Mouse (Mus musculus) forebrain, embryonic 14.5 days (tissue): ENCODE measurements around the gene Tnfsf10. TPM values are rescaled to one million over a fixed set of nuclear protein-coding genes. Genes with fewer than 3 reads are reported as not detected.

Source experiments
- ATAC-seq: fragments of 200-750 bp; cut with Nextera tagmentation; 2 replicates; pipeline ENCODE4 v1.8.0; 2017; ENCODE audit warnings: mild to moderate bottlenecking, moderate library complexity
- DNase-seq: peaks from one replicate; pipeline ENCODE4 v3.0.0-alpha.2; 2015; ENCODE audit warnings: low spot score
- H3K27ac ChIP-seq: fragments of 300-500 bp; sonication (generic); 2 replicates; pipeline ENCODE4 v1.5.1; 2014; ENCODE audit warnings: low read depth, mild to moderate bottlenecking, control low read depth, low read length, moderate library complexity
- H3K27me3 ChIP-seq: fragments of 300-500 bp; sonication (generic); replicated peaks from 2 replicates; pipeline ENCODE4 v1.6.1; 2014; ENCODE audit warnings: low read length, control low read depth, mixed read lengths; ENCODE audit not compliant: control insufficient read depth, insufficient read depth
- H3K36me3 ChIP-seq: fragments of 300-500 bp; sonication (generic); 2 replicates; pipeline ENCODE4 v1.6.1; 2014; ENCODE audit warnings: low read length, control low read depth; ENCODE audit not compliant: control insufficient read depth, insufficient read depth
- H3K4me1 ChIP-seq: fragments of 300-500 bp; sonication (generic); 2 replicates; pipeline ENCODE4 v1.6.1; 2014; ENCODE audit warnings: antibody characterized with exemption, low read length, control low read depth; ENCODE audit not compliant: control insufficient read depth, insufficient read depth
- H3K4me2 ChIP-seq: fragments of 300-500 bp; sonication (generic); 2 replicates; pipeline ENCODE4 v1.6.1; 2014; ENCODE audit warnings: mild to moderate bottlenecking, control low read depth, low read length
- H3K4me3 ChIP-seq: fragments of 300-500 bp; sonication (generic); 2 replicates; pipeline ENCODE4 v1.5.1; 2014; ENCODE audit warnings: low read depth, low read length, control low read depth
- H3K9ac ChIP-seq: fragments of 300-500 bp; sonication (generic); 2 replicates; pipeline ENCODE4 v1.6.1; 2014; ENCODE audit warnings: mild to moderate bottlenecking, low read length, control low read depth, moderate library complexity
- H3K9me3 ChIP-seq: fragments of 300-500 bp; sonication (generic); replicated peaks from 2 replicates; pipeline ENCODE4 v1.6.1; 2016; ENCODE audit warnings: low read length, control low read depth, mixed read lengths; ENCODE audit not compliant: control insufficient read depth
- WGBS: fragments of 180-500 bp; shearing (Covaris S2); extraction: QIAGEN DNeasy Blood & Tissue Kit; methylation state at CpG from one replicate; pipeline ENCODE4 v1.1.7; 2014; 5-methylcytosine and 5-hydroxymethylcytosine counted together
- polyA plus RNA-seq: library from polyadenylated mRNA; unstranded; fragments of >200 nt; fragmentation: Nextera tagmentation; extraction: Ambion mirVana; gene quantifications from 2 replicates; pipeline ENCODE4 v1.2.1, GENCODE M21; 2014

Gene Tnfsf10
- polyA plus RNA-seq, 1 experiment from 2014 or later, result 0.19 TPM

DNA sequence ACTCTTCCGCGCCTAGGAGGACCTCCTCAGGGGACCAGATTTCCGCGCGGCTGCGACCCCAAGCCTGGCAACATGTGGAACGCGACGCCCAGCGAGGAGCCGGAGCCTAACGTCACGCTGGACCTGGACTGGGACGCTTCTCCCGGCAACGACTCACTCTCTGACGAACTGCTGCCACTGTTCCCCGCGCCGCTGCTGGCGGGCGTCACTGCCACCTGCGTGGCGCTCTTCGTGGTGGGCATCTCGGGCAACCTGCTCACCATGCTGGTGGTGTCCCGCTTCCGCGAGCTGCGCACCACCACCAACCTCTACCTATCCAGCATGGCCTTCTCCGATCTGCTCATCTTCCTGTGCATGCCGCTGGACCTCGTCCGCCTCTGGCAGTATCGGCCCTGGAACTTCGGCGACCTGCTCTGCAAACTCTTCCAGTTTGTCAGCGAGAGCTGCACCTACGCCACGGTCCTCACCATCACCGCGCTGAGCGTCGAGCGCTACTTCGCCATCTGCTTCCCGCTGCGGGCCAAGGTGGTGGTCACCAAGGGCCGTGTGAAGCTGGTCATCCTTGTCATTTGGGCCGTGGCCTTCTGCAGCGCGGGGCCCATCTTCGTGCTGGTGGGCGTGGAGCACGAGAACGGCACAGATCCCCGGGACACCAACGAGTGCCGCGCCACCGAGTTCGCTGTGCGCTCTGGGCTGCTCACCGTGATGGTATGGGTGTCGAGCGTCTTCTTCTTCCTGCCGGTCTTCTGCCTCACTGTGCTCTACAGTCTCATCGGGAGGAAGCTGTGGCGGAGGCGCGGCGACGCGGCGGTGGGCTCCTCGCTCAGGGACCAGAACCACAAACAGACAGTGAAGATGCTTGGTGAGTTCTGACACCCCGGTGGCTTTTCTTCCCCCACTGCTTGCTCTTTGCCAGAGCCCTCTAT lies 55.2 kb downstream of the Tnfsf10 start:
- Histone ChIP-seq H3K27ac (no peak overlapping the region), H3K36me3 (no peaks in the 10 kb centered on the region), H3K4me3 (peak overlapping the region; percentile 37), H3K27me3 (peaks cover 55% of the 10 kb centered on the region), H3K4me2 (peak overlapping the region; percentile 76), H3K4me1 (peaks cover 7% of the 10 kb centered on the region), H3K9ac (peak overlapping the region; percentile 41), H3K9me3 (no peaks in the 10 kb centered on the region)
- ATAC-seq, result peak; percentile 57; the same call in 1 of the 2 replicates
- DNase-seq, result peak; percentile 32
- 2% methylated on average over 62 of the region's 77 CpGs for WGBS

DNA sequence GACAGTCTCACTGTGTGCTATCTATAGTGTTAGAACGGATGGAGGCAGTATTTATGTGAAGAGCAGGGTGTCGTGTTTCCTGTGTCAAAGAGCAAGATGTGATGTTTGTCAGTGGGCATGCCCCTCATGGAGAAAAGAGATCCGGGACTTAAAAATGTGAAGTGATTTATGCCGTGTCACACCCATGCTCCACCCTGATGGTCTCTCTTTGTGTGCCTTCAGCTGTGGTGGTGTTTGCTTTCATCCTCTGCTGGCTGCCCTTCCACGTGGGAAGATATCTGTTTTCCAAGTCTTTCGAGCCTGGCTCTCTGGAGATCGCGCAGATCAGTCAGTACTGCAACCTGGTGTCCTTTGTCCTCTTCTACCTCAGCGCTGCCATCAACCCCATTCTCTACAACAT lies 57.6 kb downstream of the Tnfsf10 start:
- Histone ChIP-seq H3K4me2 (no peak overlapping the region), H3K9ac (no peak overlapping the region), H3K27me3 (peaks cover 47% of the 10 kb centered on the region), H3K4me3 (no peak overlapping the region), H3K36me3 (no peaks in the 10 kb centered on the region), H3K9me3 (no peaks in the 10 kb centered on the region), H3K27ac (no peak overlapping the region), H3K4me1 (peaks cover 7% of the 10 kb centered on the region)
- 64% methylated on average over 9 of the region's 9 CpGs for WGBS
- no peak for ATAC-seq
- DNase-seq, result no peak

DNA sequence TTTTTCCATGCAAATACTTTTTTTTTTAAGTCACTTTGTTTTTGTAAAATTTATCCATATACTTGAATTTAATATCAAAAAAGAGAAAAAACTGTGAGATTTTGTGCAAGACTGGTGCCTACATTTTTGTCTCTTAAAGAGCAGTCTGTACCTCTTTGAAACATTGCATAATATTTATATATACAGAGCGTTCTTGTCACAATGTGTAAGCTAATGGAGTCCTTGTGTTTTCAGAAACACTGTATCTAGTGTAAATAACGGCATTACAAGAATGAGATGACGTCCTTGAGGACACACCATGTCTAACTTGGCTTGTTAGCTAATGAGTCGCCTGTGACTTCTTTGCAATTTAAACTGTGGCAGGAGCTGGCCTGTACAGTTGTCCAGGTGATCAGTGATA lies 61.1 kb downstream of the Tnfsf10 start:
- Histone ChIP-seq H3K4me1 (no peaks in the 10 kb centered on the region), H3K27me3 (peaks cover 13% of the 10 kb centered on the region), H3K9me3 (no peaks in the 10 kb centered on the region), H3K4me3 (no peak overlapping the region), H3K9ac (no peak overlapping the region), H3K36me3 (no peaks in the 10 kb centered on the region), H3K4me2 (no peak overlapping the region), H3K27ac (no peak overlapping the region)
- 76% methylated on average over 4 of the region's 4 CpGs for WGBS
- DNase-seq, result no peak
- ATAC-seq, result no peak

- WGBS, result 72% methylated on average over 3 of the region's 3 CpGs
- Histone ChIP-seq H3K9me3 (no peaks in the 10 kb centered on the region), H3K4me3 (no peak overlapping the region), H3K4me1 (no peaks in the 10 kb centered on the region), H3K27me3 (no peaks in the 10 kb centered on the region), H3K9ac (no peak overlapping the region), H3K27ac (no peak overlapping the region), H3K36me3 (no peaks in the 10 kb centered on the region), H3K4me2 (no peak overlapping the region)
- DNase-seq (no peak), ATAC-seq (no peak)
Measured at GRCm38 (mm10) chr3:27384836-27385235, 68.0 kb downstream of the Tnfsf10 start.

DNA sequence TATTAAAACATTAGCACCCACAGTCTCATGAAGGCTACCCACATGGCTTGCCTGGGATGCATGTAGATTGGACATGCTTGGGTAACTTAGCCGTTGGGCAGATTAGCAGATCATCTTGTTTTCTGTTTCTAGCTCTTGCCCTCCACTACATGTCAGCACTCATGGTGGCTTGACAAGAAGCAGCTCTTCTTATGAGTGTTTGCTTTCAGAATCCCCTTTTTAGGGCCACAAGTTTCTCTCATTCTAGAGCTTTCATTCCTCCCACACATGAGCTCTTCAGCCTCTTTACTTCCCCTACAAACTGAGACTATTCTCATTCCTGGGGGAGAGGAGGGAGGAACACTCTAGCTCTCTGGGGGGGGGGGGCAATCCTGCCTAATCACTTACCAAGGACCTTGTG lies 73.1 kb downstream of the Tnfsf10 start:
- Histone ChIP-seq H3K9ac (no peak overlapping the region), H3K9me3 (no peaks in the 10 kb centered on the region), H3K4me1 (no peaks in the 10 kb centered on the region), H3K27ac (no peak overlapping the region), H3K27me3 (no peaks in the 10 kb centered on the region), H3K36me3 (no peaks in the 10 kb centered on the region), H3K4me2 (no peak overlapping the region), H3K4me3 (no peak overlapping the region)
- ATAC-seq (no peak), DNase-seq (no peak)
- WGBS, result 75% methylated on average over 1 of the region's 1 CpGs

Other genes with a start within 250 kb of the Tnfsf10 start
- 39.9 and 40.3 TPM in 2 replicates for gene Ect2, start 163.2 kb upstream of the Tnfsf10 start, polyA plus RNA-seq
- 4.9 and 8.3 TPM in 2 replicates for gene Nceh1, start 134.1 kb upstream of the Tnfsf10 start, polyA plus RNA-seq
- gene Ghsr, start 54.3 kb downstream of the Tnfsf10 start, polyA plus RNA-seq, result not detected in 2 replicates